Mouse (Mus musculus): ENCODE measurements at regions not wholly inside any gene's neighbourhood (a gene's known extent, or its start where the extent isn't known, plus 50 kb on each side); places are given as distances from the start of the nearest gene placed in this dataset.

DNA sequence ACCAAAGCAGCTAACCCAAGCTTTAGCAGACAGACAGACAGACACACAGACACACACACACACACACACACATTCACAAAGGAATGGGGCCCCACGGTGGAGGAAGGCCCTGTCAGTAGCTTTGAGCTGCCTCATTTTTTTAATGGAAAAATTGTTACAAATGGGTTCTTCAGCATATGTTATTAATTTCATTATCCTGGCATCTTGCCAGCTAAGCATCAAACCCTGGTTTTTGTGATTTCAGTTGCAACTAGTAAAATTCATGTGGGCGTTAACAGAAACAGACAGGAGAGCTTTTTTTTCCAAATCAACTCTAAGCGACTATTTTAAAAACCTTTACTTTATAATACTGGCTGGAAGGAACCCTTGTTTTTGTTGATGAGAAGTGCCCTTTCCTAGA, 138.4 kb upstream of the Eya4 start:
- H3K27ac ChIP-seq (replicated peaks; ENCODE audit: low read depth, low read length), result no peak overlapping the region
- no peaks in the 10 kb centered on the region for H3K27me3 ChIP-seq (ENCODE audit: control insufficient read depth, insufficient read depth, low read length)
- no peak overlapping the region for H3K9ac ChIP-seq (replicated peaks; ENCODE audit: low read length)
- H3K36me3 ChIP-seq (ENCODE audit: control insufficient read depth, insufficient read depth, low read length), result no peaks in the 10 kb centered on the region
- H3K4me3 ChIP-seq (replicated peaks; ENCODE audit: low read depth, low read length), result no peak overlapping the region
- no peaks in the 10 kb centered on the region for H3K9me3 ChIP-seq (ENCODE audit: control insufficient read depth, low read length)
- ATAC-seq (ENCODE audit: low FRiP score, low TSS enrichment) (no peak), DNase-seq (peak; percentile 4)
- WGBS, result 85% methylated on average over 3 of the region's 3 CpGs
- no peaks in the 10 kb centered on the region for H3K4me1 ChIP-seq (ENCODE audit: control insufficient read depth, insufficient read depth, low read length)
- no peak overlapping the region for H3K4me2 ChIP-seq (ENCODE audit: low read length)

DNA sequence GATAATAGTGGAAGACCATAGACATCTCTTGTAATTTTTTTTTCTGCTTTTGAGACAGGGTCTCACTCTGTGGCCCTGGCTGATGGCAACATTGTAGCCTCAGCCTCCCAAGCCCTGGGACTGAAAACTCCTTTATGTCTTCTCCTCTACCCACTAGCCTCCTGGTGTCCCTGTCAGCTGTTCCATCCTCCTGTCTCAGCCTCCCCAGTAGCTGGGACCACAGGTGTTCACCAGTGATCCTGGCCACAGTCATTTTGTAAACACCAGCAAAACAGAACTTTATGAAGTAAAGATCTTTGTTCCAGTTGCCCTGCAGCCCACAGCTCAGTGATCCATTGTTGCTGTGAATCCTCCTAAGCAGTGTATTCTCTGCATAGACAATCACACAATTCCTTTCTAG, 129.9 kb upstream of the Eya4 start:
- no peaks in the 10 kb centered on the region for H3K9me3 ChIP-seq (ENCODE audit: control insufficient read depth, low read length)
- no peaks in the 10 kb centered on the region for H3K27me3 ChIP-seq (ENCODE audit: control insufficient read depth, insufficient read depth, low read length)
- no peaks in the 10 kb centered on the region for H3K36me3 ChIP-seq (ENCODE audit: control insufficient read depth, insufficient read depth, low read length)
- no peak overlapping the region for H3K27ac ChIP-seq (replicated peaks; ENCODE audit: low read depth, low read length)
- H3K9ac ChIP-seq (replicated peaks; ENCODE audit: low read length), result no peak overlapping the region
- H3K4me3 ChIP-seq (replicated peaks; ENCODE audit: low read depth, low read length), result no peak overlapping the region
- DNase-seq (no peak), ATAC-seq (ENCODE audit: low FRiP score, low TSS enrichment) (no peak)
- H3K4me2 ChIP-seq (ENCODE audit: low read length), result no peak overlapping the region
- no peaks in the 10 kb centered on the region for H3K4me1 ChIP-seq (ENCODE audit: control insufficient read depth, insufficient read depth, low read length)

DNA sequence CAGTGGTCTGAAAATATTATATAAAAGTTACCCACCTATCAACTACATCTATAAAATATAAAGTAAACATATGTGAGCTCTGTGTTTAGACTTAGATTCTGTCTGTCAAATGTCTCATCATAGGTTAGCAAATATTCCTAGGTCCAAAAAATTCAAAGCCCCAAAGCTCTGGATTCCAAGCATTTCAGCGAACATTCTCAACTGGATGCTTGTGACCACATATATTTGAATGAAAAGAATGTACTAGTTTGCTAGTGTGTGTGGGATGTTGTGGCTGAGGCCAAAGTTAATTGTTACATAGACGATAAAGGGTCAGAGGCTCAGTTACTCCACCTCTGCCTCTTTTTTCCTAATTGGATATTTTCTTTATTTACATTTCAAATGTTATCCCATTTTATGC, 128.3 kb upstream of the Eya4 start:
- H3K4me2 ChIP-seq (ENCODE audit: low read length), result no peak overlapping the region
- no peak overlapping the region for H3K27ac ChIP-seq (replicated peaks; ENCODE audit: low read depth, low read length)
- H3K9ac ChIP-seq (replicated peaks; ENCODE audit: low read length), result no peak overlapping the region
- ATAC-seq (ENCODE audit: low FRiP score, low TSS enrichment) (no peak), DNase-seq (no peak)
- H3K27me3 ChIP-seq (ENCODE audit: control insufficient read depth, insufficient read depth, low read length), result no peaks in the 10 kb centered on the region
- H3K36me3 ChIP-seq (ENCODE audit: control insufficient read depth, insufficient read depth, low read length), result no peaks in the 10 kb centered on the region
- H3K9me3 ChIP-seq (ENCODE audit: control insufficient read depth, low read length), result no peaks in the 10 kb centered on the region
- WGBS, result 99% methylated on average over 2 of the region's 2 CpGs
- H3K4me1 ChIP-seq (ENCODE audit: control insufficient read depth, insufficient read depth, low read length), result no peaks in the 10 kb centered on the region
- no peak overlapping the region for H3K4me3 ChIP-seq (replicated peaks; ENCODE audit: low read depth, low read length)

DNA sequence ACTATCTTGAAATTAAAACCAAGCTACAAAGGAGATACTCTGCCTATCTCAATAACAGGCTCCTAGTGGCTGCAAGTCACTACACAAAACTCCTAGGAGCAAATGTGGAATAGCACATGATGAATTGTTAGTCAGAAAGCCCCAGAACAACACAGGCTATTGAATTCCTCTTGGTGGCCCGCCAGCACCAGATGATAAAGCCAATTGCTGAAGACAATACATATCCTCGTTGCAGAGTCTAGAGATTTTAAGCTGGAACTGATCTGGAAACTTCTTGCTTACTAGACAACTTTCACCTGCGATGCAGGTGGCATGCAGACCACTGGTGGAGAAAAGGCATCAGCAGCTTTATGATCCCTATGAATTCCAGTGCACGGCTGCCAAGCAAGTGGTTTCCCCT, 126.5 kb upstream of the Eya4 start:
- 87% methylated on average over 4 of the region's 4 CpGs for whole genome bisulfite sequencing
- H3K4me3 ChIP-seq (replicated peaks; ENCODE audit: low read depth, low read length), result no peak overlapping the region
- H3K27me3 ChIP-seq (ENCODE audit: control insufficient read depth, insufficient read depth, low read length), result no peaks in the 10 kb centered on the region
- H3K9me3 ChIP-seq (ENCODE audit: control insufficient read depth, low read length), result no peaks in the 10 kb centered on the region
- ATAC-seq (ENCODE audit: low FRiP score, low TSS enrichment) (no peak), DNase-seq (no peak)
- H3K36me3 ChIP-seq (ENCODE audit: control insufficient read depth, insufficient read depth, low read length), result no peaks in the 10 kb centered on the region
- H3K4me2 ChIP-seq (ENCODE audit: low read length), result no peak overlapping the region
- no peak overlapping the region for H3K9ac ChIP-seq (replicated peaks; ENCODE audit: low read length)
- H3K4me1 ChIP-seq (ENCODE audit: control insufficient read depth, insufficient read depth, low read length), result no peaks in the 10 kb centered on the region
- no peak overlapping the region for H3K27ac ChIP-seq (replicated peaks; ENCODE audit: low read depth, low read length)

DNA sequence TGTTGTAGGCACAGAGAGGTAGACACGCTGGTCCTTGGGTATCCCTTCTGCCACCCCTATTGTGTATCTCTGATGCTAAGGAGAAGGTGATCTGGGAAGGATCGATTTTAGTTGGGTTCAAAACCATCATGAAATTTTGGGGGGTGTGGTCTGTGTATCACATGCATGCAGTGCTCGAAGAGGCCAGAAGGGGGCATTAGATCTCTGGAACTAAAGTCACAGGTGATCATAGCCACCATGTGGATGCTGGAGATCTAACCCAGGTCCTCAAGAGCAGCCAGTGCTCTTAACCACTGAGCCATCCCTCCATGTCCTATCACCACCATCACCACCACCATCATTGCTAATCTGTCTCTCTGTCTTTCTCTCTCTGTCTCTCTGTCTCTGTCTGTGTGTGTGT, 100.4 kb upstream of the Eya4 start:
- no peaks in the 10 kb centered on the region for H3K27me3 ChIP-seq (ENCODE audit: control insufficient read depth, insufficient read depth, low read length)
- H3K36me3 ChIP-seq (ENCODE audit: control insufficient read depth, insufficient read depth, low read length), result no peaks in the 10 kb centered on the region
- H3K4me1 ChIP-seq (ENCODE audit: control insufficient read depth, insufficient read depth, low read length), result peaks cover 5% of the 10 kb centered on the region; the same call in 1 of the 2 replicates
- H3K4me2 ChIP-seq (ENCODE audit: low read length), result no peak overlapping the region
- DNase-seq (no peak), ATAC-seq (ENCODE audit: low FRiP score, low TSS enrichment) (no peak)
- H3K27ac ChIP-seq (replicated peaks; ENCODE audit: low read depth, low read length), result no peak overlapping the region
- H3K9ac ChIP-seq (replicated peaks; ENCODE audit: low read length), result no peak overlapping the region
- H3K4me3 ChIP-seq (replicated peaks; ENCODE audit: low read depth, low read length), result no peak overlapping the region
- no peaks in the 10 kb centered on the region for H3K9me3 ChIP-seq (ENCODE audit: control insufficient read depth, low read length)
- 93% methylated on average over 3 of the region's 3 CpGs for WGBS

DNA sequence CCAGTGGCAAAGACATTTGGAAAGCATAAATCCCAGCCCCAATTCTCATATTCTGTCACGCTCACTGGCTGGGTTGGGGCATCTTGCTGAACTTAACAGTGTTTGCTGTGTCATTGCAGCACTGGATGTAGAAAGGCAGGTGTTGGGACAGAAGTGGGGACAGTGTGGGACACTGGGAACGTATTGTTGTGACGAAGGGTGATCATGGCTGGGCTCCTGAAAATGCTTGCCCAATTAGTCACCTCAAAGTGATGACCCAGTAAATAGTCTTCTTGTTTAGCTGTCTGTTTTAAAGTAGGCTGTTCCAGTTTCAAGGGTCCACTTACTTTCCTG, 100.0 kb upstream of the Eya4 start:
- no peak for DNase-seq
- Histone ChIP-seq H3K9me3 (ENCODE audit: control insufficient read depth, low read length) (no peaks in the 10 kb centered on the region), H3K9ac (replicated peaks; ENCODE audit: low read length) (no peak overlapping the region), H3K27ac (replicated peaks; ENCODE audit: low read depth, low read length) (no peak overlapping the region), H3K36me3 (ENCODE audit: control insufficient read depth, insufficient read depth, low read length) (no peaks in the 10 kb centered on the region), H3K4me2 (ENCODE audit: low read length) (no peak overlapping the region), H3K4me1 (ENCODE audit: control insufficient read depth, insufficient read depth, low read length) (peaks cover 5% of the 10 kb centered on the region; the same call in 1 of the 2 replicates), H3K4me3 (replicated peaks; ENCODE audit: low read depth, low read length) (no peak overlapping the region), H3K27me3 (ENCODE audit: control insufficient read depth, insufficient read depth, low read length) (no peaks in the 10 kb centered on the region)
- ATAC-seq (ENCODE audit: low FRiP score, low TSS enrichment), result no peak
- 94% methylated on average over 3 of the region's 3 CpGs for WGBS

DNA sequence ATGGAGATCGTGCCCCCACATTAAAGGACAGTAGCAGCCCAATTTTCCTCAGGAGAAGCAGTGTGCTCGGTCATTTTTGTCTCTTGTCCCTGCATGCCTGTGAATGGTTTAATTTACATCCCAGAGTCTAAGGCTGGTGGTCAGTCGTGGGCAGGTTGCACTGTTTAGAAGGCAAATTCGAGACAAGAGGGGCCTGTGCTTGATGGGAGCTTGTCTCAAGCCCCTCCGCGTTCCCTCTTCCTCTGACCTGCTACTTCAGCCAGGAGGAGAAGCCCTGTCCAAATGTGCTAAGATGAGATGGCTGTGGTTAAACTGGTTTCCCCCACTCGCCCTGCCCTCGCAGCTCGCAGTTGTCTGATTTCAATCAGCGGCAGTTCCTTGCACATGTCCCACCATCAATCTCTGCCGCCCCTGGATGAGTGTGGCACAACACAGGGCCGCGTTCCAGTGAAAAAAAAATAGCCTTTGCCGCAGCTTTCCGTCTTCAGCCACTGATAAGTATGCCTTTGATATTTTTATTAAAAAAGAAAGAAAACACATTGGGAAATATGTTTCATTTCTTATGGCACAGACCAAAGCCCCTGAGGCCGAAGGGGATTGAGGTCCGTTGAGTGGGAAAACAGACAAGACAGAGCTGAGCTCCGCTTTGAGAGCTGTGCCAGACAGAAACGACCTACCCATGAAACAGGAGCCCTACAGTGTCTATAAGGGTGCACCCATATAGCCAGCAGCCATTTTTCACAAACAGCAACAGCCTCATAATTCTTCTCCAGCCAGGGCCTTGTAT, 99.5 kb upstream of the Eya4 start:
- no peak overlapping the region for H3K27ac ChIP-seq (replicated peaks; ENCODE audit: low read depth, low read length)
- ATAC-seq (ENCODE audit: low FRiP score, low TSS enrichment), result no peak
- H3K27me3 ChIP-seq (ENCODE audit: control insufficient read depth, insufficient read depth, low read length), result no peaks in the 10 kb centered on the region
- peak overlapping the region; percentile 41 for H3K4me2 ChIP-seq (ENCODE audit: low read length)
- peaks cover 5% of the 10 kb centered on the region; the same call in 1 of the 2 replicates for H3K4me1 ChIP-seq (ENCODE audit: control insufficient read depth, insufficient read depth, low read length)
- no peaks in the 10 kb centered on the region for H3K9me3 ChIP-seq (ENCODE audit: control insufficient read depth, low read length)
- H3K4me3 ChIP-seq (replicated peaks; ENCODE audit: low read depth, low read length), result no peak overlapping the region
- H3K9ac ChIP-seq (replicated peaks; ENCODE audit: low read length), result no peak overlapping the region
- DNase-seq, result peak; percentile 2
- H3K36me3 ChIP-seq (ENCODE audit: control insufficient read depth, insufficient read depth, low read length), result no peaks in the 10 kb centered on the region
- WGBS, result 80% methylated on average over 19 of the region's 19 CpGs

DNA sequence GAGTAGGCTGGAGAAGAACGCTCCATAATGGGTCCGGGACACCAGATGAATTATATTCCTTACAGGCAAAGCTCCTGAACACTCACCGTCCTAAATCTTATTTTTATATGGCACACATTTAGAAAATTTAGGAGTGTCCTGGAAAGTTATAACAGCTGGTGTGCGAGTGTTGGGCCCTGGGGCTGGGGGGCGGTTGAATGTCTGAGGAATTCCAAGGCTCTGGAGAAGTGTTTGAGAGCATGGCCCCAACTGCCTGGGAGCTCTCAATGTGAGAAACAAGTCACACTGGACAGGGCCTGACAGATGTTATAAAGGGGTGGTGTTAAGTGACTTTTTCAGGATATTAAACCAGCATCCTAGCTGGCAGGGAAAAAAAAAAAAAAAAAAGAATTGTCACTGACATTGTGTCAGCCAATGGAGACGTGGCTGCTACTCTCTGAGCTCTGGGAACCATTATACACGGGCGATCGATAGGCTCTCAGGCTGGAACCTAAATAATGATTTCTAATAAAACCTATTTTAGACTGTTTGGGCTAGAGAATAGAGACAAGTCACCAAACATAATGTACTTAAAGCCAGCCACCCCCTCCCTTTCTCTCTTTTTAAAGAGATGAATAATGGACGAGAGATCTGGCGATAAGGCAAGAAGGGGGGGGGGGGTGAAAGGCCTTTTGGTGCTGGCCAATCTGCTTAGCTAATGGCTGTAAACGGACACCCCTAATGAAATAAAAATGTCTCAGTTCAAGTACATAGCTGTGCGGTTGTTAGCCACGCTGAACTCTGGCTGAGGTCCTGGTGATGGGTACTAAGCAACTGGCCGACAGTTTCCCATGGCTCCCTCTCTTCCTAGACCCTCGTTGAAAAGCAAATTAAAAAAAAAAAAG, 98.6 kb upstream of the Eya4 start:
- DNase-seq (peak; percentile 32), ATAC-seq (ENCODE audit: low FRiP score, low TSS enrichment) (no peak)
- H3K36me3 ChIP-seq (ENCODE audit: control insufficient read depth, insufficient read depth, low read length), result no peaks in the 10 kb centered on the region
- WGBS, result 45% methylated on average over 16 of the region's 16 CpGs
- H3K4me1 ChIP-seq (ENCODE audit: control insufficient read depth, insufficient read depth, low read length), result peaks cover 5% of the 10 kb centered on the region; the same call in 1 of the 2 replicates
- H3K27ac ChIP-seq (replicated peaks; ENCODE audit: low read depth, low read length), result no peak overlapping the region
- H3K27me3 ChIP-seq (ENCODE audit: control insufficient read depth, insufficient read depth, low read length), result no peaks in the 10 kb centered on the region
- H3K4me3 ChIP-seq (replicated peaks; ENCODE audit: low read depth, low read length), result peak overlapping the region; percentile 4; the same call in 1 of the 2 replicates
- peak overlapping the region; percentile 41 for H3K4me2 ChIP-seq (ENCODE audit: low read length)
- no peak overlapping the region for H3K9ac ChIP-seq (replicated peaks; ENCODE audit: low read length)
- no peaks in the 10 kb centered on the region for H3K9me3 ChIP-seq (ENCODE audit: control insufficient read depth, low read length)

DNA sequence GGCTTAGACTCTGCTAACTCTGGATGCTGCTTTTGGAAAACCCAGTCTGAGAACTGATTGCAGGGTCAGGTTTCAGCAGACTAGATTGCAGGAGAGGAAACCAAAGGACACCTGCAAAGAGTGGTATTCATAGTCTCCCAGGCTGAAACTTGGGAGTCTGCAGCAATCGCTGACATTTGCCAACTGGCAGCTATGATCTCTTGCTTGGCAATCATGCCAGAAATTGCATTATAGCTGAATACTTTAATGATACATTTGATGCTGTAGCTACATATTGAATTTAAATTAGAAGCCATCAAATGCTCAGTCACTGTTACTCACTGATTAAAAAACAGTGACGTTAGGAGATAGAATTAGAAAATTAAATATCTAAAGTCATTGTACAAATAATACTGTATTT, 79.8 kb upstream of the Eya4 start:
- H3K9me3 ChIP-seq (ENCODE audit: control insufficient read depth, low read length), result no peaks in the 10 kb centered on the region
- no peaks in the 10 kb centered on the region for H3K4me1 ChIP-seq (ENCODE audit: control insufficient read depth, insufficient read depth, low read length)
- no peaks in the 10 kb centered on the region for H3K36me3 ChIP-seq (ENCODE audit: control insufficient read depth, insufficient read depth, low read length)
- no peak overlapping the region for H3K9ac ChIP-seq (replicated peaks; ENCODE audit: low read length)
- H3K27me3 ChIP-seq (ENCODE audit: control insufficient read depth, insufficient read depth, low read length), result no peaks in the 10 kb centered on the region
- no peak for DNase-seq
- no peak for ATAC-seq (ENCODE audit: low FRiP score, low TSS enrichment)
- 72% methylated on average over 2 of the region's 2 CpGs for WGBS
- H3K4me3 ChIP-seq (replicated peaks; ENCODE audit: low read depth, low read length), result no peak overlapping the region
- H3K4me2 ChIP-seq (ENCODE audit: low read length), result no peak overlapping the region
- no peak overlapping the region for H3K27ac ChIP-seq (replicated peaks; ENCODE audit: low read depth, low read length)
